Mouse (Mus musculus) gastrocnemius, postnatal 36 days (tissue): ENCODE data around the gene Fads1. TPM values are rescaled to one million over a fixed set of nuclear protein-coding genes. Genes with fewer than 3 reads are reported as not detected.
"Not testable (repeated sequence)": the region's sequence is repeated elsewhere in the genome, so short reads cannot be mapped to it uniquely, and the experiment has no call there.

ENCODE experiments used
- DNase-seq, 2 experiments: peaks; one replicate each; pipeline ENCODE4 v3.0.0; 2022
- intact Hi-C: fragments of 180-260 bp; cut with DNase I; formaldehyde crosslinking; loops from one replicate; pipeline ENCODE4 v1.15.1; 2025
- long read RNA-seq, 2 experiments: library from polyadenylated mRNA; stranded (forward); transcript quantifications; one replicate each; pipeline ENCODE4 v2.0.0; 2021
- total RNA-seq, 2 experiments: library from RNA; stranded (reverse); gene quantifications; 2 replicates each; pipeline ENCODE4 v1.2.3; 2021

Gene Fads1
- 1 to 10 TPM; 5.3 to 6.3 TPM for total RNA-seq
- long read RNA-seq, experiment 1, partial matches to known transcripts: 2 of 3 reads
- long read RNA-seq, experiment 1, other reads (novel, unspliced or antisense): 0 of 3 reads
- long read RNA-seq, experiment 2, partial matches to known transcripts: 1 of 3 reads
- long read RNA-seq, experiment 2, other reads (novel, unspliced or antisense): 2 of 3 reads

GRCm38 (mm10) chr19:10182670-10183298 is at the start of gene Fads1:
TSS of gene Fads1 (plus strand) at chr19:10182888.
- intact Hi-C loops: no loop called here
- peak; percentile 81 to 87 for DNase-seq

- DNase-seq: peak; percentile 63 to 72
- intact Hi-C loops: no loop called here
Measured at GRCm38 (mm10) chr19:10134692-10135091, 48.0 kb upstream of the Fads1 start.

- DNase-seq: peak; percentile 11 to 20
- intact Hi-C loops: no loop called here
Measured at GRCm38 (mm10) chr19:10137423-10137822, 45.3 kb upstream of the Fads1 start.

GRCm38 (mm10) chr19:10139736-10140135 is 43.0 kb upstream of the Fads1 start:
- intact Hi-C loops: no loop called here
- DNase-seq: no peak

- intact Hi-C loops: no loop called here
Measured at GRCm38 (mm10) chr19:10143667-10144066, 39.0 kb upstream of the Fads1 start.

GRCm38 (mm10) chr19:10144464-10144863 is 38.2 kb upstream of the Fads1 start:
- DNase-seq: no peak

More at GRCm38 (mm10) chr19:10143667-10144066, 39.0 kb upstream of the Fads1 start:
- no peak for DNase-seq

GRCm38 (mm10) chr19:10148555-10148954 is 34.1 kb upstream of the Fads1 start:
- no peak for DNase-seq
- intact Hi-C loops: no loop called here

More at GRCm38 (mm10) chr19:10144464-10144863, 38.2 kb upstream of the Fads1 start:
- intact Hi-C loops: no loop called here

- intact Hi-C loops: no loop called here
- DNase-seq: no peak
Measured at GRCm38 (mm10) chr19:10149189-10149588, 33.5 kb upstream of the Fads1 start.

- intact Hi-C loops: no loop called here
- DNase-seq: no peak
Measured at GRCm38 (mm10) chr19:10157725-10158124, 25.0 kb upstream of the Fads1 start.

- DNase-seq: no peak
- intact Hi-C loops: no loop called here
Measured at GRCm38 (mm10) chr19:10163896-10164295, 18.8 kb upstream of the Fads1 start.

GRCm38 (mm10) chr19:10165928-10166327 is 16.8 kb upstream of the Fads1 start:
- intact Hi-C loops, DNase-seq: not testable (repeated sequence)

- no peak for DNase-seq
- intact Hi-C loops: no loop called here
Measured at GRCm38 (mm10) chr19:10167112-10167511, 15.6 kb upstream of the Fads1 start.

- intact Hi-C loops: no loop called here
- DNase-seq: no peak
Measured at GRCm38 (mm10) chr19:10167951-10168350, 14.7 kb upstream of the Fads1 start.

- no peak for DNase-seq
- intact Hi-C loops: no loop called here
Measured at GRCm38 (mm10) chr19:10168441-10168840, 14.2 kb upstream of the Fads1 start.

- no peak for DNase-seq
- intact Hi-C loops: no loop called here
Measured at GRCm38 (mm10) chr19:10169179-10169578, 13.5 kb upstream of the Fads1 start.

- intact Hi-C loops, DNase-seq: not testable (repeated sequence)
Measured at GRCm38 (mm10) chr19:10169692-10170330, 12.9 kb upstream of the Fads1 start.

- no peak for DNase-seq
- intact Hi-C loops: no loop called here
Measured at GRCm38 (mm10) chr19:10170466-10170865, 12.2 kb upstream of the Fads1 start.

- no peak for DNase-seq
- intact Hi-C loops: no loop called here
Measured at GRCm38 (mm10) chr19:10171359-10171758, 11.3 kb upstream of the Fads1 start.

- intact Hi-C loops: no loop called here
- no peak for DNase-seq
Measured at GRCm38 (mm10) chr19:10171846-10172245, 10.8 kb upstream of the Fads1 start.

GRCm38 (mm10) chr19:10173116-10173718 is 9.5 kb upstream of the Fads1 start:
- no peak for DNase-seq
- intact Hi-C loops: no loop called here

GRCm38 (mm10) chr19:10173844-10174539 is 8.7 kb upstream of the Fads1 start:
- DNase-seq: no peak
- intact Hi-C loops: no loop called here
